Mouse (Mus musculus) small intestine, adult 2 months (tissue): ENCODE data around the gene Fzd9.

Experiments used
- CTCF ChIP-seq: fragments of 200-500 bp; IDR thresholded peaks from 2 replicates; pipeline ENCODE4 v1.5.1; 2012; ENCODE audit warnings: low read depth, mild to moderate bottlenecking, control low read depth, inconsistent platforms, low read length, moderate library complexity, mixed read lengths; ENCODE audit not compliant: insufficient replicate concordance, insufficient read length; ENCODE audit errors: extremely low read depth
- POLR2A ChIP-seq: fragments of 200-500 bp; IDR thresholded peaks from 2 replicates; pipeline ENCODE4 v1.6.1; 2012; ENCODE audit warnings: low read depth, mild to moderate bottlenecking, control low read depth, inconsistent platforms, low read length, moderate library complexity

- TF ChIP-seq CTCF (no peak), POLR2A (no peak)
Observed at GRCm38 (mm10) chr5:135280226-135280625, 29.2 kb upstream of the Fzd9 start.
